Mouse (Mus musculus) kidney, adult 18-20 months (tissue): ENCODE measurements at regions not wholly inside any gene's neighbourhood (a gene's known extent, or its start where the extent isn't known, plus 50 kb on each side); places are given as distances from the start of the nearest gene placed in this dataset.

Source experiments
- DNase-seq: peaks from one replicate; pipeline ENCODE4 v3.0.0; 2021

GRCm38 (mm10) chr5:75248279-75248678 lies 96.2 kb downstream of the Pdgfra start:
- no peak for DNase-seq

- no peak for DNase-seq
Observed at GRCm38 (mm10) chr5:75249671-75250070, 97.6 kb downstream of the Pdgfra start.

GRCm38 (mm10) chr5:75253349-75253748 lies 101.3 kb downstream of the Pdgfra start:
- DNase-seq, result no peak

GRCm38 (mm10) chr5:75253830-75254229 lies 101.7 kb downstream of the Pdgfra start:
- DNase-seq, result no peak

GRCm38 (mm10) chr5:75256186-75256585 lies 104.1 kb downstream of the Pdgfra start:
- peak; percentile 7 for DNase-seq

- no peak for DNase-seq
Observed at GRCm38 (mm10) chr5:75257067-75257466, 105.0 kb downstream of the Pdgfra start.

GRCm38 (mm10) chr5:75260247-75260646 lies 108.2 kb downstream of the Pdgfra start:
- no peak for DNase-seq

GRCm38 (mm10) chr5:75266111-75266676 lies 114.1 kb downstream of the Pdgfra start:
- DNase-seq, result no peak

GRCm38 (mm10) chr5:75266871-75267270 lies 114.8 kb downstream of the Pdgfra start:
- DNase-seq, result no peak

GRCm38 (mm10) chr5:75267766-75268165 lies 115.7 kb downstream of the Pdgfra start:
- no peak for DNase-seq

- DNase-seq, result no peak
Observed at GRCm38 (mm10) chr5:75278041-75278440, 125.9 kb downstream of the Pdgfra start.

GRCm38 (mm10) chr5:75279561-75280171 lies 127.6 kb downstream of the Pdgfra start:
- no peak for DNase-seq

GRCm38 (mm10) chr5:75280698-75281097 lies 128.6 kb downstream of the Pdgfra start:
- DNase-seq, result no peak

- no peak for DNase-seq
Observed at GRCm38 (mm10) chr5:75281510-75281909, 129.4 kb downstream of the Pdgfra start.

- no peak for DNase-seq
Observed at GRCm38 (mm10) chr5:75282617-75283016, 130.5 kb downstream of the Pdgfra start.

- DNase-seq, result no peak
Observed at GRCm38 (mm10) chr5:75283841-75284240, 131.7 kb downstream of the Pdgfra start.

- DNase-seq, result no peak
Observed at GRCm38 (mm10) chr5:75285950-75286349, 133.9 kb downstream of the Pdgfra start.

- DNase-seq, result no peak
Observed at GRCm38 (mm10) chr5:75295676-75296075, 143.6 kb downstream of the Pdgfra start.

GRCm38 (mm10) chr5:75312897-75313296 lies 160.8 kb downstream of the Pdgfra start:
- no peak for DNase-seq

- no peak for DNase-seq
Observed at GRCm38 (mm10) chr5:75315956-75316355, 163.9 kb downstream of the Pdgfra start.

- no peak for DNase-seq
Observed at GRCm38 (mm10) chr5:75320536-75320935, 168.4 kb downstream of the Pdgfra start.

- no peak for DNase-seq
Observed at GRCm38 (mm10) chr5:75334050-75334449, 182.0 kb downstream of the Pdgfra start.

GRCm38 (mm10) chr5:75336454-75336853 lies 184.4 kb downstream of the Pdgfra start:
- no peak for DNase-seq

- DNase-seq, result no peak
Observed at GRCm38 (mm10) chr5:75338439-75338838, 186.3 kb downstream of the Pdgfra start.

GRCm38 (mm10) chr5:75342599-75342998 lies 190.5 kb downstream of the Pdgfra start:
- no peak for DNase-seq
